Mouse (Mus musculus): ENCODE results near the gene Ndufv2. TPM values are rescaled to one million over a fixed set of nuclear protein-coding genes. Genes with fewer than 3 reads are reported as not detected.
A peak's percentile ranks its signal among the peaks of the same experiment; 100 is the strongest.
"Not testable (repeated sequence)": the region's sequence is repeated elsewhere in the genome, so short reads cannot be mapped to it uniquely, and the experiment has no call there.

The Ndufv2 gene
- polyA plus RNA-seq, 1 experiment = 59.2 TPM

DNA sequence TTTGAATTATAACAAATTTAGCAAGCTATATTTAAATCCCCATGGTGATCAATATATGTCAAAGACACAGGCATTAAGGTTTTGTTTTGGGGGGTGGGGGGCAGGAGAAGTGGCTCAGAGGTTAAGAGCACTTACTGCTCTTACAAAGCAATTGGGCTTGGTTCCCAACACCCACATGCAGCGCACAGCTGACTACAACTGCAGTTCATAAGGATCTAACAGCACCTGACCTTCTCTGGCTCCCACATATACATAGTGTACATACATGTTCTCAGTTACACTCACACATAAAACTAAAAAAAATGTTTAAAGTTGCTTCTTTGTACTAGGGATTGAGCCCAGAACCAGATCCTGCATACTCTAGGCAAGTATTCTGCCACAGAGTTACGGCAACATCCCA is 10.0 kb downstream of the Ndufv2 start:
- 87% methylated on average over 2 of the region's 2 CpGs for WGBS
- no peak for DNase-seq (ENCODE audit: low read depth, low spot score)

- DNase-seq (ENCODE audit: low read depth, low spot score) = no peak
Observed at GRCm38 (mm10) chr17:66090251-66090650, 11.1 kb downstream of the Ndufv2 start.

- no peak for DNase-seq (ENCODE audit: low read depth, low spot score)
- WGBS = 79% methylated on average over 1 of the region's 1 CpGs
Observed at GRCm38 (mm10) chr17:66085038-66085437, 16.3 kb downstream of the Ndufv2 start.

- no peak for DNase-seq (ENCODE audit: low read depth, low spot score)
- whole genome bisulfite sequencing = 82% methylated on average over 1 of the region's 1 CpGs
Observed at GRCm38 (mm10) chr17:66084486-66084885, 16.9 kb downstream of the Ndufv2 start.

- 2% methylated on average over 23 of the region's 23 CpGs for WGBS
- DNase-seq (ENCODE audit: low read depth, low spot score) = no peak
Observed at GRCm38 (mm10) chr17:66077437-66077850, 23.9 kb downstream of the Ndufv2 start.

DNA sequence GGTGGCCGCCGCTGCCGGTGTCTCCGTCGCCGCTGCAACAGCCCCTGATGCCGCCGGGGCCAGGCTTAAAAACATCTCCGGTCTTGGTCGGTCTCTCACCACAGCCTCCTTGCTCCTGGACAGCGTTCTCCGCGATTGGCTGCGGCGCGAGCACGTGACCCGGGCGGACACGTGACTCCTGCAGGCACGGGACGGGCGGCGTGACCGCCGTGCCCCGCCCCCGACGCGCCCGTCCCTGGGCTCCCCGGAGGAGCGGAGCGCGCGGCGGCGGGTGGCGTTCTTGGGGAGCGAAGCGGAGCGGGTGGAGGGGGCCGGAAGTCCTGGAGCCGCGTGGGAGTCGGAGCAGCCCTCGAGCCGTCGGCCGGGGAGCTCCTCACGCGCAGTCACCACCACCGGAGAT is 24.4 kb downstream of the Ndufv2 start, which contains the start of gene Ankrd12:
TSS of gene Ankrd12 (minus strand) at position 156 of the 400 bp plus-strand sequence.
- DNase-seq (ENCODE audit: low read depth, low spot score) = peak; percentile 73
- WGBS = under 1% methylated on average over 53 of the region's 53 CpGs

DNA sequence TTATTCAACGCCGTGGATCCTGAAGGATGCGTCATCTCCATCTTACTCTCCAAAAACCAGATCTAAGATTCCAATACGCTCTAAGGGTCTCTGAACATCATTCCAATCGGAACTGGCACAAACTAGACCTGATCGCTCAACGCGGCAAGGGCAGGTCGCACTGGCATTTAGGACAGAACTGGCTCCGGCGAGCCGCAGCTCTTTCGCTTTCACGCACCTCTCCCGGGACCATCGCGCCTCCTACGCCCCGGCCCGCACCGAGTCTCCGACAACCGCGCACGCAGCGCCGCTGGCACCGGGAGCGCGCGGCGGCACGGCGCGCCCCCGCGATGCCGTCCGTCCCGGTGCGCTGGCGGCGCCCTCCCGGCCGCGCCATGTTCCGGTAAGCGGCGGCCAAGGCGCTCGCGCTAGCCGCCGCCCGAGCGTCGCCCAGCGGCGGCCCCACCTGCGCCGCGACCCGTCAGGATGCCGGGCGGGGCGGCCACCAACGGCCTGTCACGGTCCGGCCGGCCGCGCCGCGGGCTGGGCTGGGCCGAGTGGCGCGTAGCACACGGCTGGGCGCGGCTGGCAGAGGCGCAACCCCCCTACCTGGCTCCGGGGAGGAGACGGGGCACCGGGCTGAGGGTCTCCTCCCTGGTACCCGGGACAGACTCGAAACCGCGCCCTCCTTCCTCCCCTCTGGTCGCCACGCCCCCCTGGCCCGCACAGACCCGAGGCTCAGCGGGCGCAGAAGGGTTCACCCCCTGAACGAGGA is 25.0 kb downstream of the Ndufv2 start:
- no peak for DNase-seq (ENCODE audit: low read depth, low spot score)
- under 1% methylated on average over 81 of the region's 95 CpGs for WGBS

GRCm38 (mm10) chr17:66075827-66076173 is 25.6 kb downstream of the Ndufv2 start:
- no peak for DNase-seq (ENCODE audit: low read depth, low spot score)
- WGBS = 2% methylated on average over 12 of the region's 12 CpGs

DNA sequence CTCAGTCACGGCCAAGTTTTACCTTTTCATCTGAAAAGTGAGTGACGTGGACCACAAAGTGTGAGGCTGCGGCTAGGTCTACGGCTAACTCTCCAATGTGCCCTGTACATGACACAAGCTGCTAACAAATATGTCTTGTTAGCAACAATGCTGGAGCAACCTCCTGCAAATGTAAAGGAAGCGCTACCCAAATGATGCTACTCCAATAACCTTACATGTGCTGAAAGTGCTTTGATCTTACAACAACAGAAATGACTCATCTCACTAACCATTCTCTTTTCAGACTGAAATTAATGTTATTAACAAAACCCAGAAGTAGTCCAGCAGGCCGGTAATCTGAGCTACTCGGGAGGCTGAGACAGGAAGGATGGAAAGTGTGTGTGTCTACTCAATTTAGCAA is 27.4 kb downstream of the Ndufv2 start:
- no peak for DNase-seq (ENCODE audit: low read depth, low spot score)
- 88% methylated on average over 7 of the region's 7 CpGs for WGBS

DNA sequence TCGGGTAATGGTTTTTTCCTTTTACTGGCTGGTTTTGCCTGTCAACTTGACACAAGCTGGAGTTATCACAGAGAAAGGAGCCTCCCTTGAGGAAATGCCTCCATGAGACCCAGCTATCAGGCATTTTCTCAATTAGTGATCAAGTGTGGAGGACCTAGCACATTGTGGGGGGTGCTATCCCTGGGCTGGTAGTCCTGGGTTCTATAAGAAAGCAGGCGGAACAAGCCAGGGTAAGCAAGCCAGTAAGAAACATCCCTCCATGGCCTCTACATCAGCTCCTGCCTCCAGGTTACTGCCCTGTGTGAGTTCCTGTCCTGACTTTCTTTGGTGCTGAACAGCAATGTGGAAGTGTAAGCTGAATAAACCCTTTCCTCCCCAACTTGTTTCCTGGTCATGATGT is 32.3 kb downstream of the Ndufv2 start:
- WGBS = 97% methylated on average over 2 of the region's 2 CpGs
- not testable (repeated sequence) for DNase-seq (ENCODE audit: low read depth, low spot score)

DNA sequence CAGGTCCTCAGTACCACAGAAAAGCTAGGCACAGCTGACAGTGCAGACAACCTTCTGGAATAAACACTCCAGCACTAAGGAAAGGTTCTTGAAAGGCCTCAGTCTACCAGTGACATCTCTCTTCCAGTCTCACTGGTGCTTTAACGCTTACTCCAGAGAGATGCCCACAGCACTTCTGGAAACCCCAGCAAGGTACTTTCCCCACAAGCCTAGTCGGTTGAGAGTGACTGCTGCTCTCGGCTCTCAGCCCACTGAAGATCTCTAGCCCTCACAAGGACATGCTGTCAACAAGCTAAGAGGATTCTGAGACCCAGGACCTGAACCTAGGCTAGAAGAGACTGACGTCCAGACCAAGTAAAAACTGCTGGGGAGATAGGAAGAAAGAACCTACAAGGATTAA is 36.2 kb downstream of the Ndufv2 start:
- WGBS = 84% methylated on average over 4 of the region's 4 CpGs
- no peak for DNase-seq (ENCODE audit: low read depth, low spot score)

GRCm38 (mm10) chr17:66061241-66061938 is 40.0 kb downstream of the Ndufv2 start:
- DNase-seq (ENCODE audit: low read depth, low spot score) = no peak
- 70% methylated on average over 8 of the region's 8 CpGs for WGBS

DNA sequence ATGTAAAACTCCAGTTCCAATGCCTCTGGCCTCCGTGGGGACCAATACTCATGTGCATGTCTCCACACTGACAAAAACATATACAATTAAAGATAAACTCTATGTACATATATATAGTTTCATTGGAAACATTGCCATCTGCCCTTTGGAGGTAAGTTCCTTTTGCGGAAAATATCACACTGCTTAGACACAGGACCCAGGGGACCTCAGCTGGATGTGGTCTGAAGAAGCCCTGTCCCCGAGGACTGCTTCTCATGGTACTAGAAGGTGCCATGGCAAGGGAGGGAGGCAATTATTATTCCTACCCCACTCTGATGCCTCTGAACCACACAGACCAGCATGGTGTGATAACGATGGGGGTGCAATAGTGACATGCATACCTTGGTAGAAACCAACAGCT is 43.2 kb downstream of the Ndufv2 start:
- no peak for DNase-seq (ENCODE audit: low read depth, low spot score)
- 91% methylated on average over 4 of the region's 4 CpGs for WGBS

GRCm38 (mm10) chr17:66057145-66057544 is 44.2 kb downstream of the Ndufv2 start:
- DNase-seq (ENCODE audit: low read depth, low spot score) = no peak
- WGBS = 79% methylated on average over 2 of the region's 2 CpGs

- WGBS = 60% methylated on average over 4 of the region's 4 CpGs
- no peak for DNase-seq (ENCODE audit: low read depth, low spot score)
Observed at GRCm38 (mm10) chr17:66053349-66053748, 48.0 kb downstream of the Ndufv2 start.

- 74% methylated on average over 4 of the region's 4 CpGs for WGBS
- DNase-seq (ENCODE audit: low read depth, low spot score) = no peak
Observed at GRCm38 (mm10) chr17:66048795-66049194, 52.6 kb downstream of the Ndufv2 start.

- DNase-seq (ENCODE audit: low read depth, low spot score) = no peak
- 74% methylated on average over 5 of the region's 5 CpGs for WGBS
Observed at GRCm38 (mm10) chr17:66048199-66048598, 53.2 kb downstream of the Ndufv2 start.

- WGBS = 93% methylated on average over 4 of the region's 4 CpGs
Observed at GRCm38 (mm10) chr17:66043679-66044078, 57.7 kb downstream of the Ndufv2 start.

GRCm38 (mm10) chr17:66041020-66041419 is 60.3 kb downstream of the Ndufv2 start:
- DNase-seq (ENCODE audit: low read depth, low spot score) = no peak
- WGBS = 68% methylated on average over 5 of the region's 5 CpGs

More at GRCm38 (mm10) chr17:66043679-66044078, 57.7 kb downstream of the Ndufv2 start:
- DNase-seq (ENCODE audit: low read depth, low spot score) = not testable (repeated sequence)

DNA sequence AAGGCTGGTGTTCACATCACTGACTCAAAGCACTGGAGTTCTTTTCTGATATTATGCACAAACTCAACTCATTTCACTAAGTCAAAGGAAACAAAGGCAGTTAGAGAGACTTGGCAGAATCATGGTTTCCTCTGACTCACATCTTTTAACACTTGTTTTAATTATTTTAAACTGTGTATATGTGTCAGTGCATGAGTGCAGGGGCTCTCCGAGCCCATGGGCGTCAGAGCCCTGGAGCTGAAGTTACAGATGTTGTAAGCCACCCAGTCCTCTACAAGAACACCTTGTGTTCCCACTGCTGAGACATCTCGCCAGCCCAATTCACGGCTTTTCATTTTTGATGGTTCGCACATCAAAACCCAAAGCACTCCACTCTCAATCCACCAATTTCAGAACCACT is 68.1 kb downstream of the Ndufv2 start:
- no peak for DNase-seq (ENCODE audit: low read depth, low spot score)
- WGBS = 91% methylated on average over 5 of the region's 5 CpGs

- no peak for DNase-seq (ENCODE audit: low read depth, low spot score)
- 80% methylated on average over 5 of the region's 5 CpGs for WGBS
Observed at GRCm38 (mm10) chr17:66031991-66032390, 69.4 kb downstream of the Ndufv2 start.
